Mouse (Mus musculus): ENCODE results near the gene Gpr146. TPM values are rescaled to one million over a fixed set of nuclear protein-coding genes. Genes with fewer than 3 reads are reported as not detected.

Gpr146 gene
- polyA plus RNA-seq, 1 experiment from 2014 or later: 1.8 TPM

- H3K4me3 ChIP-seq (ENCODE audit: low read depth, low read length): no peak overlapping the region
- H3K4me1 ChIP-seq (ENCODE audit: control insufficient read depth, insufficient read depth, low read length): peaks cover 13% of the 10 kb centered on the region
- 83% methylated on average over 2 of the region's 2 CpGs for WGBS
Observed at GRCm38 (mm10) chr5:139374841-139375240, 2.7 kb upstream of the Gpr146 start.

GRCm38 (mm10) chr5:139378271-139378556 lies 717 bp downstream of the Gpr146 start:
- Histone ChIP-seq H3K27ac (ENCODE audit: low read depth, low read length) (no peak overlapping the region), H3K9ac (replicated peaks; ENCODE audit: low read depth, low read length) (no peak overlapping the region), H3K36me3 (ENCODE audit: control insufficient read depth, insufficient read depth, low read length) (no peaks in the 10 kb centered on the region), H3K27me3 (ENCODE audit: control insufficient read depth, insufficient read depth, low read length) (no peaks in the 10 kb centered on the region), H3K9me3 (ENCODE audit: control insufficient read depth, low read length) (no peaks in the 10 kb centered on the region), H3K4me3 (ENCODE audit: low read depth, low read length) (no peak overlapping the region), H3K4me1 (ENCODE audit: control insufficient read depth, insufficient read depth, low read length) (peaks cover 8% of the 10 kb centered on the region; the same call in 1 of the 2 replicates), H3K4me2 (ENCODE audit: low read depth, low read length) (no peak overlapping the region)
- no peak for ATAC-seq (ENCODE audit: low read depth)
- WGBS: 92% methylated on average over 7 of the region's 7 CpGs

More at GRCm38 (mm10) chr5:139374841-139375240, 2.7 kb upstream of the Gpr146 start:
- no peaks in the 10 kb centered on the region for H3K36me3 ChIP-seq (ENCODE audit: control insufficient read depth, insufficient read depth, low read length)
- H3K27ac ChIP-seq (ENCODE audit: low read depth, low read length): no peak overlapping the region
- H3K9me3 ChIP-seq (ENCODE audit: control insufficient read depth, low read length): no peaks in the 10 kb centered on the region
- no peak overlapping the region for H3K9ac ChIP-seq (replicated peaks; ENCODE audit: low read depth, low read length)
- H3K4me2 ChIP-seq (ENCODE audit: low read depth, low read length): no peak overlapping the region
- no peaks in the 10 kb centered on the region for H3K27me3 ChIP-seq (ENCODE audit: control insufficient read depth, insufficient read depth, low read length)
- ATAC-seq (ENCODE audit: low read depth): no peak

- Histone ChIP-seq H3K9ac (replicated peaks; ENCODE audit: low read depth, low read length) (no peak overlapping the region), H3K27ac (ENCODE audit: low read depth, low read length) (no peak overlapping the region; the same call in 1 of the 2 replicates), H3K9me3 (ENCODE audit: control insufficient read depth, low read length) (no peaks in the 10 kb centered on the region), H3K4me1 (ENCODE audit: control insufficient read depth, insufficient read depth, low read length) (peaks cover 8% of the 10 kb centered on the region; the same call in 1 of the 2 replicates), H3K4me3 (ENCODE audit: low read depth, low read length) (no peak overlapping the region), H3K27me3 (ENCODE audit: control insufficient read depth, insufficient read depth, low read length) (no peaks in the 10 kb centered on the region), H3K4me2 (ENCODE audit: low read depth, low read length) (no peak overlapping the region), H3K36me3 (ENCODE audit: control insufficient read depth, insufficient read depth, low read length) (no peaks in the 10 kb centered on the region)
- 54% methylated on average over 21 of the region's 21 CpGs for WGBS
- ATAC-seq (ENCODE audit: low read depth): no peak
Observed at GRCm38 (mm10) chr5:139378986-139379629, 1.6 kb downstream of the Gpr146 start.

- ATAC-seq (ENCODE audit: low read depth): peak; percentile 53; the same call in 1 of the 2 replicates
- H3K4me1 ChIP-seq (ENCODE audit: control insufficient read depth, insufficient read depth, low read length): peaks cover 8% of the 10 kb centered on the region; the same call in 1 of the 2 replicates
Observed at GRCm38 (mm10) chr5:139379771-139380384, 2.4 kb downstream of the Gpr146 start.

GRCm38 (mm10) chr5:139380385-139381248 lies 3.1 kb downstream of the Gpr146 start:
- Histone ChIP-seq H3K27ac (ENCODE audit: low read depth, low read length) (peak overlapping the region; percentile 25), H3K4me1 (ENCODE audit: control insufficient read depth, insufficient read depth, low read length) (peaks cover 8% of the 10 kb centered on the region; the same call in 1 of the 2 replicates)
- 2% methylated on average over 49 of the region's 73 CpGs for WGBS

More at GRCm38 (mm10) chr5:139379771-139380384, 2.4 kb downstream of the Gpr146 start:
- Histone ChIP-seq H3K27ac (ENCODE audit: low read depth, low read length) (0 out of 2 replicates have a peak overlapping the region, but pooled peaks have one; percentile 25), H3K36me3 (ENCODE audit: control insufficient read depth, insufficient read depth, low read length) (no peaks in the 10 kb centered on the region), H3K27me3 (ENCODE audit: control insufficient read depth, insufficient read depth, low read length) (no peaks in the 10 kb centered on the region), H3K9me3 (ENCODE audit: control insufficient read depth, low read length) (no peaks in the 10 kb centered on the region), H3K9ac (replicated peaks; ENCODE audit: low read depth, low read length) (peak overlapping the region; percentile 67; the same call in 1 of the 2 replicates), H3K4me2 (ENCODE audit: low read depth, low read length) (peak overlapping the region; percentile 91), H3K4me3 (ENCODE audit: low read depth, low read length) (peak overlapping the region; percentile 55)
- 24% methylated on average over 8 of the region's 8 CpGs for WGBS

GRCm38 (mm10) chr5:139381586-139382513 lies 4.4 kb downstream of the Gpr146 start:
- peaks cover 8% of the 10 kb centered on the region; the same call in 1 of the 2 replicates for H3K4me1 ChIP-seq (ENCODE audit: control insufficient read depth, insufficient read depth, low read length)
- 88% methylated on average over 17 of the region's 18 CpGs for WGBS
- no peak overlapping the region for H3K9ac ChIP-seq (replicated peaks; ENCODE audit: low read depth, low read length)
- H3K27ac ChIP-seq (ENCODE audit: low read depth, low read length): no peak overlapping the region
- H3K9me3 ChIP-seq (ENCODE audit: control insufficient read depth, low read length): no peaks in the 10 kb centered on the region
- no peak overlapping the region for H3K4me2 ChIP-seq (ENCODE audit: low read depth, low read length)
- no peak overlapping the region for H3K4me3 ChIP-seq (ENCODE audit: low read depth, low read length)
- no peaks in the 10 kb centered on the region for H3K27me3 ChIP-seq (ENCODE audit: control insufficient read depth, insufficient read depth, low read length)
- ATAC-seq (ENCODE audit: low read depth): no peak
- H3K36me3 ChIP-seq (ENCODE audit: control insufficient read depth, insufficient read depth, low read length): no peaks in the 10 kb centered on the region

More at GRCm38 (mm10) chr5:139380385-139381248, 3.1 kb downstream of the Gpr146 start:
- peak; percentile 68 for ATAC-seq (ENCODE audit: low read depth)
- no peaks in the 10 kb centered on the region for H3K9me3 ChIP-seq (ENCODE audit: control insufficient read depth, low read length)
- peak overlapping the region; percentile 55 for H3K4me3 ChIP-seq (ENCODE audit: low read depth, low read length)
- H3K27me3 ChIP-seq (ENCODE audit: control insufficient read depth, insufficient read depth, low read length): no peaks in the 10 kb centered on the region
- H3K4me2 ChIP-seq (ENCODE audit: low read depth, low read length): peak overlapping the region; percentile 91
- H3K9ac ChIP-seq (replicated peaks; ENCODE audit: low read depth, low read length): peak overlapping the region; percentile 67
- no peaks in the 10 kb centered on the region for H3K36me3 ChIP-seq (ENCODE audit: control insufficient read depth, insufficient read depth, low read length)

GRCm38 (mm10) chr5:139382760-139383159 lies 5.3 kb downstream of the Gpr146 start:
- Histone ChIP-seq H3K4me3 (ENCODE audit: low read depth, low read length) (no peak overlapping the region), H3K4me2 (ENCODE audit: low read depth, low read length) (no peak overlapping the region), H3K27ac (ENCODE audit: low read depth, low read length) (peak overlapping the region; percentile 45), H3K9ac (replicated peaks; ENCODE audit: low read depth, low read length) (0 out of 2 replicates have a peak overlapping the region, but pooled peaks have one; percentile 13), H3K36me3 (ENCODE audit: control insufficient read depth, insufficient read depth, low read length) (no peaks in the 10 kb centered on the region), H3K4me1 (ENCODE audit: control insufficient read depth, insufficient read depth, low read length) (peaks cover 9% of the 10 kb centered on the region), H3K9me3 (ENCODE audit: control insufficient read depth, low read length) (no peaks in the 10 kb centered on the region), H3K27me3 (ENCODE audit: control insufficient read depth, insufficient read depth, low read length) (no peaks in the 10 kb centered on the region)
- no peak for ATAC-seq (ENCODE audit: low read depth)
- 62% methylated on average over 8 of the region's 8 CpGs for WGBS

- no peak overlapping the region for H3K4me2 ChIP-seq (ENCODE audit: low read depth, low read length)
- H3K9me3 ChIP-seq (ENCODE audit: control insufficient read depth, low read length): no peaks in the 10 kb centered on the region
- H3K36me3 ChIP-seq (ENCODE audit: control insufficient read depth, insufficient read depth, low read length): no peaks in the 10 kb centered on the region
- H3K4me1 ChIP-seq (ENCODE audit: control insufficient read depth, insufficient read depth, low read length): peaks cover 13% of the 10 kb centered on the region
- 0 out of 2 replicates have a peak overlapping the region, but pooled peaks have one; percentile 13 for H3K9ac ChIP-seq (replicated peaks; ENCODE audit: low read depth, low read length)
- H3K4me3 ChIP-seq (ENCODE audit: low read depth, low read length): no peak overlapping the region
- WGBS: 76% methylated on average over 9 of the region's 9 CpGs
- H3K27ac ChIP-seq (ENCODE audit: low read depth, low read length): peak overlapping the region; percentile 45; the same call in 1 of the 2 replicates
- no peak for ATAC-seq (ENCODE audit: low read depth)
- no peaks in the 10 kb centered on the region for H3K27me3 ChIP-seq (ENCODE audit: control insufficient read depth, insufficient read depth, low read length)
Observed at GRCm38 (mm10) chr5:139383234-139383633, 5.7 kb downstream of the Gpr146 start.
